Mouse (Mus musculus): ENCODE data around the gene Mmp20. TPM values are rescaled to one million over a fixed set of nuclear protein-coding genes. Genes with fewer than 3 reads are reported as not detected.
A peak's percentile ranks its signal among the peaks of the same experiment; 100 is the strongest.

Gene Mmp20
- polyA plus RNA-seq (2015; fragmentation: Nextera tagmentation; extraction: Ambion mirVana), result not detected in 2 replicates

DNA sequence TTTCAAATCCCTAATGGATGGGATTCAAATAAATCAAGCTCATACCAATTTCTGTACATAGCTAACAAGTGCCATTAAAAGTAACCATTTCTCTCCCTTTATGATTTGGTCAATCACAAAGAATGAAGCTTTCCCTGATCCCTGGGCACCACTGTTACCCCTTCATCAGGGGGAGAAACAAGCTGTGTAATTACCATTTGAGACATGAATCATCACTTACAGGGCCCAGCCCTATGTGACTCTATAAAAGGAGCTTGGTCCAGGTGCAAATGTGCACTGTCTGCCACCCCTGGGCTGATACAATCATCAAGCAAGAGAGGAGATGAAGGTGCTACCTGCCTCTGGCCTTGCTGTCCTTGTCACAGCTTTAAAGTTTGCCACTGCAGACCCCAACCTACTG, at the start of gene Mmp20:
Gene Mmp20 (plus strand): TSS at position 301 of the 400 bp plus-strand sequence.
- no peaks in the 10 kb centered on the region for H3K9me3 ChIP-seq (replicated peaks)
- no peak within 1 kb of the TSS for H3K27ac ChIP-seq (replicated peaks)
- no peaks in the 10 kb centered on the region for H3K36me3 ChIP-seq (replicated peaks)
- no peak within 1 kb of the TSS for H3K9ac ChIP-seq
- no peaks in the 10 kb centered on the region for H3K27me3 ChIP-seq
- H3K4me3 ChIP-seq (replicated peaks), result no peak within 1 kb of the TSS
- H3K4me2 ChIP-seq, result no peak within 1 kb of the TSS
- ATAC-seq (ENCODE audit: insufficient read depth), result no peak
- H3K4me1 ChIP-seq (replicated peaks), result no peaks in the 10 kb centered on the region

DNA sequence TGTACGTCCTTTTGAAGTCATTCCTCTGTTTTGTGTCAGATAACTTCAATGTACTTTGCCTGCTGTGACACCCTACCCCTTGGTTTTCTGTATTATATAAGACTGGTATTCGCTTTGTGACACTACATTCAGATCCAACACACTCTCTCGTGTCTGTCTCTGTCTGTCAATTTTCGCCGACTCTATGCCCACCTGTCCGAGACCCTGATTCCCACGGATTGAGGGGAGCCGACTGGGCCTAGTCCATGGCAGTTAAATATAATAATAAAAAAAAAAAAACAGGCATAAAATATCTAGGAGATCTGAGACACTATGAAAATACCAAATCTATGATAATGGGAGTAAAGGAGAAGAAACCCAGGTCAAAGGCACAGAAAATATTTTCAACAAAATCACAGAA, 38.0 kb upstream of the Mmp20 start:
- H3K36me3 ChIP-seq (replicated peaks), result no peaks in the 10 kb centered on the region
- no peaks in the 10 kb centered on the region; the same call in 1 of the 2 replicates for H3K27me3 ChIP-seq
- no peak overlapping the region for H3K4me3 ChIP-seq (replicated peaks)
- no peaks in the 10 kb centered on the region for H3K4me1 ChIP-seq (replicated peaks)
- H3K9ac ChIP-seq, result no peak overlapping the region
- ATAC-seq (ENCODE audit: insufficient read depth), result no peak
- WGBS (ENCODE audit: insufficient replicate concordance), result 56% methylated on average over 8 of the region's 8 CpGs
- H3K4me2 ChIP-seq, result no peak overlapping the region
- H3K9me3 ChIP-seq (replicated peaks), result no peaks in the 10 kb centered on the region
- H3K27ac ChIP-seq (replicated peaks), result no peak overlapping the region

DNA sequence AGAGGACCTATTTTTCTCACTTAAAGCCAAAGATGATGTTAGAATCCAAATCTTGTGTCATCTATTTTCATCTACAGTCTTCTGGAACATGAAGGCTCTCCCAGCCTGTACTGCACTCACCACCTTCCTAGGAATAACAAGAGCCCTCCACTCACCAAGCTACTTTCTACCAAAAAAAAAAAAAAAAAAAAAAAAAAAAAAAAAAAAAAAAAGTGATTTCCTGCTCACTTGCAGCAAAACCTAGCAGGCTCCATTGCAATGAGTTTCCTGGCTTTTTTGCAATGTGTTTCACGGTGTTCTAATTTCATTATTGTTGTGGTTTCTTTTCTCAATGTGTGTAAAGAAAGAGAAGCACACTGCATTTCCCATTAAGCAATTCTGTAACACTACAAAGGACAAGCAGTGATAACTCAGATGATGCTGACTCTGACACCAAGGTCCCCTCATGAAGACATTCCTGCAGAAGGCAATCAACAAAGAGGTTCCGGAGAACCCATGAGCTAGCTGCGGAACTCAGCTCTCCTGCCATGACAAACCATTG, 34.7 kb upstream of the Mmp20 start:
- Histone ChIP-seq H3K4me2 (no peak overlapping the region), H3K9ac (no peak overlapping the region), H3K27ac (replicated peaks) (no peak overlapping the region), H3K4me1 (replicated peaks) (no peaks in the 10 kb centered on the region), H3K9me3 (replicated peaks) (no peaks in the 10 kb centered on the region), H3K27me3 (no peaks in the 10 kb centered on the region; the same call in 1 of the 2 replicates), H3K4me3 (replicated peaks) (no peak overlapping the region), H3K36me3 (replicated peaks) (no peaks in the 10 kb centered on the region)
- WGBS (ENCODE audit: insufficient replicate concordance), result 64% methylated on average over 3 of the region's 3 CpGs
- no peak for ATAC-seq (ENCODE audit: insufficient read depth)

DNA sequence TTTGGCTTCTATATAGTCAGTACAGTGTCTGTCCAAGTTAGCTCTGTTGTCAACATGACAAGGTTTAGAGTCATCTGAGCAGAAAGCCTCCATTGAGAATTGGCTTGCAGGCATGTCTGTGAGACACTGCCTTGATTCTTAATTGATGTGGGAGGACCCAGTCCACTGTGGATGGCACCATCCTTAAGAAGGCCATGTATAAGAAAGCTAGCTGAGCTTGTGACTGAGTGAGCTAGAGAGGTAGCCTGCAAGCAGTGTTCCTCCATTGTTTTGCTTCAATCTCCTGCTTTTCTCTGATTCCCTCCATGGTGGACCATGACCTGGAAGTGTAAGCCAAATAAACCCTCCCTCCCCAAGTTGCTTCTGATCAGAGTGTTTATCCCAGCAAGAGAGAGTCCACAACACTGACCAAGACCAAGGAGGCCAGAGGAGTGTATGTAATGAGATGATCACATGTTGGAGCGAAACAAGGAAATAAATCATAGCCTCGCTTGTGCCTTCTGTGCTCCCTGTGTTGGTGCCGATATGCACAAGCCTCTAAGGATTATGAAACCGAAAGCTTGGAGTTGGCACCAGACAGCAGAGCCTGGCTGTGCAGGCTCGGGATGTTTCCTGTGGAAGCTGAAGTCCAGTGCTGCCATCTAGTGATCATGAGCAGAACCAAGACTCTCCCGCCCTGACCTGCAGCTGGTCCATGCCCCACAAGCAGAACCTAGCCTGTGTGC, 33.1 kb upstream of the Mmp20 start:
- ATAC-seq (ENCODE audit: insufficient read depth), result peak; percentile 68
- Histone ChIP-seq H3K36me3 (replicated peaks) (no peaks in the 10 kb centered on the region), H3K27ac (replicated peaks) (no peak overlapping the region), H3K9me3 (replicated peaks) (no peaks in the 10 kb centered on the region), H3K27me3 (no peaks in the 10 kb centered on the region; the same call in 1 of the 2 replicates), H3K4me3 (replicated peaks) (peak overlapping the region; percentile 43), H3K4me1 (replicated peaks) (no peaks in the 10 kb centered on the region), H3K9ac (no peak overlapping the region), H3K4me2 (peak overlapping the region; percentile 50)
- WGBS (ENCODE audit: insufficient replicate concordance), result 11% methylated on average over 6 of the region's 6 CpGs

GRCm38 (mm10) chr9:7602982-7603742, 24.9 kb upstream of the Mmp20 start:
- WGBS (ENCODE audit: insufficient replicate concordance), result 2% methylated on average over 3 of the region's 3 CpGs
- no peak overlapping the region for H3K4me3 ChIP-seq (replicated peaks)
- H3K9ac ChIP-seq, result no peak overlapping the region
- no peak overlapping the region for H3K27ac ChIP-seq (replicated peaks)
- no peaks in the 10 kb centered on the region for H3K9me3 ChIP-seq (replicated peaks)
- no peaks in the 10 kb centered on the region for H3K27me3 ChIP-seq
- H3K4me2 ChIP-seq, result no peak overlapping the region
- H3K36me3 ChIP-seq (replicated peaks), result no peaks in the 10 kb centered on the region
- ATAC-seq (ENCODE audit: insufficient read depth), result no peak
- no peaks in the 10 kb centered on the region for H3K4me1 ChIP-seq (replicated peaks)

DNA sequence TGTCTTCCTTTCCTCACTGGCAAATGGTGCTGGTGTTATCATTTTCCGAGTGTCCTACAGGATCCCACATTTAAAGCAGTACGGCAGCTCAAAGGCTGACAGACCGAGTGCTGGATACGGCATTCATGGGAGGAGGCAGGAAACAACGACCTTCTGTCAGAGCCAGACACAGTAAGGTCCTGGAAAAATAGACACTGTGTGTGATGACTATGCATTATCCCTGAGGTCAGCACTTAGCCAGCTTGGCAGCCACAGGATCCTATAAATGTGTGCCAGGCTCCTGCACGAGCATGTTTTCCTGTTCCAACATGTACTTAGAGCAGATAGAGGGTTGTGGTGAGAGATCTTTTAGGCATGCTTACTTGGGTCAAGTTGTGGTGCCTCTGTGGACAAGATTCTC, 24.0 kb upstream of the Mmp20 start:
- H3K9ac ChIP-seq, result no peak overlapping the region
- no peaks in the 10 kb centered on the region for H3K4me1 ChIP-seq (replicated peaks)
- no peak overlapping the region for H3K4me2 ChIP-seq
- H3K27me3 ChIP-seq, result no peaks in the 10 kb centered on the region
- 54% methylated on average over 6 of the region's 6 CpGs for WGBS (ENCODE audit: insufficient replicate concordance)
- H3K36me3 ChIP-seq (replicated peaks), result no peaks in the 10 kb centered on the region
- no peak for ATAC-seq (ENCODE audit: insufficient read depth)
- no peaks in the 10 kb centered on the region for H3K9me3 ChIP-seq (replicated peaks)
- no peak overlapping the region for H3K4me3 ChIP-seq (replicated peaks)
- H3K27ac ChIP-seq (replicated peaks), result no peak overlapping the region

GRCm38 (mm10) chr9:7605638-7606037, 22.4 kb upstream of the Mmp20 start:
- 64% methylated on average over 12 of the region's 12 CpGs for WGBS (ENCODE audit: insufficient replicate concordance)
- H3K9ac ChIP-seq, result no peak overlapping the region
- no peak overlapping the region for H3K4me2 ChIP-seq
- no peaks in the 10 kb centered on the region for H3K4me1 ChIP-seq (replicated peaks)
- no peak overlapping the region for H3K4me3 ChIP-seq (replicated peaks)
- H3K27me3 ChIP-seq, result no peaks in the 10 kb centered on the region
- no peaks in the 10 kb centered on the region for H3K9me3 ChIP-seq (replicated peaks)
- no peak overlapping the region for H3K27ac ChIP-seq (replicated peaks)
- ATAC-seq (ENCODE audit: insufficient read depth), result no peak
- no peaks in the 10 kb centered on the region for H3K36me3 ChIP-seq (replicated peaks)

GRCm38 (mm10) chr9:7622582-7622981, 5.4 kb upstream of the Mmp20 start:
- no peak for ATAC-seq (ENCODE audit: insufficient read depth)
- no peaks in the 10 kb centered on the region for H3K4me1 ChIP-seq (replicated peaks)
- no peaks in the 10 kb centered on the region for H3K36me3 ChIP-seq (replicated peaks)
- H3K27me3 ChIP-seq, result no peaks in the 10 kb centered on the region
- no peaks in the 10 kb centered on the region for H3K9me3 ChIP-seq (replicated peaks)
- H3K4me3 ChIP-seq (replicated peaks), result no peak overlapping the region
- no peak overlapping the region for H3K9ac ChIP-seq
- no peak overlapping the region for H3K4me2 ChIP-seq
- H3K27ac ChIP-seq (replicated peaks), result no peak overlapping the region
- 50% methylated on average over 3 of the region's 3 CpGs for WGBS (ENCODE audit: insufficient replicate concordance)

DNA sequence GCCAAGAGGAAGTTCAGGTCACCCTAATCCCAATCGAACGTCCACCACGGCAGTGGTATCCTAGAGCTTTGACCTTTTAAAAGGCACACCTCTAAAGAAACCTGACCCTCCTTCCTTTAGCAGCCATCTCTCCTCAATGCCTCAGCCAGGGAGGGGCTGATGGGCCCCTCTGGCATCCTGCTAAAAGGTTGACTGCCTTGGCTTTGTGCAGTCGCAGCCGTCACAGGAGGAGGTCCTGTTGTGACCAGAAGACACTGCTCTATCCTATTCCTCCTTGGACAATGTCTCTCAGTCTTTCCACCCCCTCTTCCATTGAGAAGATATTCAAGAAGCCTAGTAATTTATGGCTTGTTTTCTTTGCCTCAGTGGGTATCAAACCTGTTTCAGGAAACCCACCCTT, 5.9 kb downstream of the Mmp20 start:
- Histone ChIP-seq H3K27ac (replicated peaks) (no peak overlapping the region), H3K27me3 (no peaks in the 10 kb centered on the region), H3K4me2 (no peak overlapping the region), H3K36me3 (replicated peaks) (no peaks in the 10 kb centered on the region), H3K4me3 (replicated peaks) (no peak overlapping the region), H3K4me1 (replicated peaks) (no peaks in the 10 kb centered on the region), H3K9me3 (replicated peaks) (no peaks in the 10 kb centered on the region), H3K9ac (no peak overlapping the region)
- 56% methylated on average over 5 of the region's 5 CpGs for WGBS (ENCODE audit: insufficient replicate concordance)
- ATAC-seq (ENCODE audit: insufficient read depth), result no peak

GRCm38 (mm10) chr9:7647901-7648300, 19.9 kb downstream of the Mmp20 start:
- no peak overlapping the region for H3K27ac ChIP-seq (replicated peaks)
- ATAC-seq (ENCODE audit: insufficient read depth), result no peak
- H3K9me3 ChIP-seq (replicated peaks), result no peaks in the 10 kb centered on the region
- no peak overlapping the region for H3K4me3 ChIP-seq (replicated peaks)
- 57% methylated on average over 3 of the region's 3 CpGs for WGBS (ENCODE audit: insufficient replicate concordance)
- H3K9ac ChIP-seq, result no peak overlapping the region
- no peak overlapping the region for H3K4me2 ChIP-seq
- H3K36me3 ChIP-seq (replicated peaks), result no peaks in the 10 kb centered on the region
- no peaks in the 10 kb centered on the region for H3K4me1 ChIP-seq (replicated peaks)
- no peaks in the 10 kb centered on the region for H3K27me3 ChIP-seq

DNA sequence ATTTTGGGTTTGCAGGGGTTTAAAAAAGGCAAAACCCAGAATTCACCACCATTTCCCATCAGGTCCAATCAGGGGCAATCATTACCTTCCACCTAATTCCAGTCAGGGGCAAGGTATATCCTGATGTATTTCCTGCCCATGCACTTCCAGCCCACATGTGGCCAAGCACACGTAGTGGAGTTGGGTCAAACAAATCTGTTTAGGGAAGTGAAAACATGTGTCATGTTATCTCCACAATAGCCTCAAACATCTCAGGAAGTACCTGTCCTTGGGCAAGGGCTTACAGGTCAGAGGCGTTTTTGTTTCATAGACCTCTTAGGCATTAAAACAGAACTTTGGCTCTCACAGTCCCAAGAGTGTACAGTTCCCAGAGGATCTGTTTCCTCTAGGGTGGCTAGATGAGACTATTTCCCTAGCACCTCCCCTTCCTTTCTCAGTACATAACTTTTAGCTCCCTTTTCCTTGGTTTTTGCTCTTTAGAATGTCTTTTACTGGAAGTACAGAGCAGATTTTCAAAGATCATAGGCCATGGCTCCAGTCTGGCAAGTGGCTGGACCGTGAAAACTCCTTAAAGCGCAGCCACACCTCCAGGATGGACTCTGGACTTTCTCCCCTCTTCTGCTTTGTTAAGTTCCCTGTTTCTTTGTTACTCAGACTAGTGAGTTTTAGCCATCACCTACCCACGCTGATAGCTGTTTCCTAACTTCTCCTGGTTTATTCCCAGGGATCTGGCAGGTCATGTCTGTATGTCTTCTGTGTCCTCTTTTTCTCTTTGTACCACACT, 22.6 kb downstream of the Mmp20 start:
- Histone ChIP-seq H3K4me3 (replicated peaks) (no peak overlapping the region), H3K27ac (replicated peaks) (no peak overlapping the region), H3K9me3 (replicated peaks) (no peaks in the 10 kb centered on the region), H3K9ac (no peak overlapping the region), H3K4me2 (no peak overlapping the region), H3K27me3 (no peaks in the 10 kb centered on the region), H3K4me1 (replicated peaks) (no peaks in the 10 kb centered on the region), H3K36me3 (replicated peaks) (no peaks in the 10 kb centered on the region)
- ATAC-seq (ENCODE audit: insufficient read depth), result no peak
- 43% methylated on average over 5 of the region's 5 CpGs for WGBS (ENCODE audit: insufficient replicate concordance)
